Comparison of ENCODE assay signal across 21 mouse cellular contexts in the genomic region with DNA sequence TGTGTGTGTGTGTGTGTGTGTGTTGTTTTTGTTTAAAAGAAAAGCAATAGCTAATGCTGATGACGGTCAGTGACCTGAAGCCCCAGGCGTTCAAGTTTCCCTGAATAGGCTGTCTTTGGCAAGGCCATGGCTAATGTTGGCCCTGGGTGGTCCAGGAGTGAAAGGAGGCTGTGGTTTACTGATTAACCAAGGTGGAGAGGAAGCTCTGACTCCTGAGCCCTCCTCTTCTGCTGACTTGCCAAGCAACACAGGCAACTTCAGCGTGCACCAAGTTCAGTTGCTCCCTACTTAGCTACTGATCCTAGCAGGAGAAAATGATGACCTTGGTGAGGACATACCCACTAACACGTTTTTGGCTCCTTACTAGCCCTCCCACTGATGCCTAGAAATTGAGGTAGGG. TPM values are rescaled to one million over a fixed set of nuclear protein-coding genes. Genes with fewer than 3 reads are reported as not detected.
DNase-seq lines count a peak whose midpoint lies in the region; ATAC-seq and TF ChIP-seq lines count a peak whose summit lies in the region.
"Had no signal": no experiment of that assay in that cellular context is flagged by ENCODE, and none has a peak within 500 bp of the region (broad histone marks: within the 10 kb centered on the region; RNA-seq: fewer than 3 reads in every experiment).

No protein-coding gene starts in this region.

- no peak overlapping the region for H3K9ac ChIP-seq in kidney, embryonic 14.5 days (ENCODE audit: low read depth, low read length)
- H3K9ac ChIP-seq in stomach, embryonic 15.5 days: no peak overlapping the region
- H3K9ac ChIP-seq in stomach, postnatal 0 days (ENCODE audit: low read length): no peak overlapping the region
- H3K9ac ChIP-seq: intestine, embryonic 15.5 days; neural tube, embryonic 13.5 days had no signal

- peak; percentile 65 for DNase-seq in kidney, adult 11 months
- DNase-seq in stomach, postnatal 0 days (ENCODE audit: low spot score): no peak
- DNase-seq in kidney, postnatal 10 days: peak; percentile 51
- no peak for DNase-seq in urinary bladder, postnatal 25 days (ENCODE audit: low spot score)
- DNase-seq in layer of hippocampus, adult 8-10 months (ENCODE audit: low spot score in 2 of 2): no peak
- DNase-seq: adrenal gland, postnatal 10 days; cerebellum, adult 2 months; gastrocnemius, postnatal 10 days; heart, postnatal 36 days; left cerebral cortex, postnatal 4 days; right cerebral cortex, postnatal 25 days; thymus, postnatal 4 days had no signal

- no peak for TF ChIP-seq CTCF in stomach, postnatal 0 days (IDR thresholded peaks at IDR 0.05; ENCODE audit: low read depth)

- H3K4me3 ChIP-seq in kidney, embryonic 14.5 days (ENCODE audit: low read length): no peak overlapping the region
- H3K4me3 ChIP-seq in stomach, embryonic 15.5 days (replicated peaks): 0 out of 2 replicates have a peak overlapping the region, but pooled peaks have one; percentile 5
- no peak overlapping the region for H3K4me3 ChIP-seq in stomach, postnatal 0 days (ENCODE audit: low read depth, low read length)
- H3K4me3 ChIP-seq: neural tube, embryonic 13.5 days had no signal

- WGBS in kidney, embryonic 14.5 days: 7% methylated on average over 4 of the region's 4 CpGs
- WGBS in stomach, embryonic 15.5 days: 9% methylated on average over 4 of the region's 4 CpGs
- 15% methylated on average over 4 of the region's 4 CpGs for WGBS in stomach, postnatal 0 days

- H3K9me3 ChIP-seq in kidney, embryonic 14.5 days (ENCODE audit: control insufficient read depth, low read length): no peaks in the 10 kb centered on the region
- no peaks in the 10 kb centered on the region for H3K9me3 ChIP-seq in stomach, embryonic 15.5 days
- H3K9me3 ChIP-seq in stomach, postnatal 0 days (ENCODE audit: control insufficient read depth, low read length): no peaks in the 10 kb centered on the region
- H3K9me3 ChIP-seq: G1E; heart, embryonic 10.5 days; intestine, embryonic 15.5 days; neural tube, embryonic 13.5 days had no signal

- peaks cover 97% of the 10 kb centered on the region for H3K27me3 ChIP-seq in kidney, embryonic 14.5 days (ENCODE audit: control insufficient read depth, insufficient read depth, low read length)
- H3K27me3 ChIP-seq in stomach, embryonic 15.5 days (replicated peaks): peaks cover 86% of the 10 kb centered on the region
- peaks cover 29% of the 10 kb centered on the region; the same call in 1 of the 2 replicates for H3K27me3 ChIP-seq in stomach, postnatal 0 days (ENCODE audit: control insufficient read depth, insufficient read depth, low read length)

- no peak overlapping the region for H3K4me2 ChIP-seq in kidney, embryonic 14.5 days (replicated peaks; ENCODE audit: low read depth, low read length)
- H3K4me2 ChIP-seq in stomach, embryonic 15.5 days: no peak overlapping the region
- H3K4me2 ChIP-seq in stomach, postnatal 0 days (replicated peaks; ENCODE audit: low read depth): no peak overlapping the region
- H3K4me2 ChIP-seq: intestine, embryonic 15.5 days; neural tube, embryonic 13.5 days had no signal

- no peaks in the 10 kb centered on the region for H3K36me3 ChIP-seq in kidney, embryonic 14.5 days (ENCODE audit: control insufficient read depth, insufficient read depth, low read length)
- H3K36me3 ChIP-seq in stomach, embryonic 15.5 days: no peaks in the 10 kb centered on the region
- no peaks in the 10 kb centered on the region for H3K36me3 ChIP-seq in stomach, postnatal 0 days (ENCODE audit: control insufficient read depth, insufficient read depth, low read length)
- H3K36me3 ChIP-seq: G1E; heart, embryonic 10.5 days; intestine, embryonic 15.5 days; neural tube, embryonic 13.5 days had no signal

- ATAC-seq in kidney, embryonic 14.5 days (ENCODE audit: low FRiP score, low TSS enrichment): no peak
- ATAC-seq in stomach, embryonic 15.5 days (ENCODE audit: insufficient read depth, low FRiP score, low read depth): no peak
- ATAC-seq in stomach, postnatal 0 days (ENCODE audit: low FRiP score, low TSS enrichment): no peak
- ATAC-seq: forebrain, embryonic 14.5 days; intestine, embryonic 15.5 days had no signal

- TF ChIP-seq EP300 in stomach, postnatal 0 days (optimal IDR thresholded peaks at IDR 0.05): no peak

- H3K4me1 ChIP-seq in kidney, embryonic 14.5 days (ENCODE audit: control insufficient read depth, insufficient read depth, low read length): peaks cover 14% of the 10 kb centered on the region
- peaks cover 13% of the 10 kb centered on the region for H3K4me1 ChIP-seq in stomach, embryonic 15.5 days
- H3K4me1 ChIP-seq in stomach, postnatal 0 days (replicated peaks; ENCODE audit: control insufficient read depth, insufficient read depth): 0 out of 2 replicates have a peak, but pooled peaks cover 3% of the 10 kb centered on the region

- no peak overlapping the region for H3K27ac ChIP-seq in kidney, embryonic 14.5 days (ENCODE audit: low read depth, low read length)
- H3K27ac ChIP-seq in stomach, embryonic 15.5 days: no peak overlapping the region
- no peak overlapping the region for H3K27ac ChIP-seq in stomach, postnatal 0 days (replicated peaks)
- H3K27ac ChIP-seq: heart, embryonic 10.5 days; intestine, embryonic 15.5 days; neural tube, embryonic 13.5 days had no signal

RNA-seq across cellular contexts. Expression of a gene that starts 12.5 kb away (rescaled TPM):
- polyA plus RNA-seq in kidney, embryonic 14.5 days (2014; fragmentation: Nextera tagmentation; extraction: Ambion mirVana): 1.6 and 3.0 TPM in 2 replicates
- 1.2 and 1.8 TPM in 2 replicates for polyA plus RNA-seq in stomach, embryonic 15.5 days (2015; fragmentation: Nextera tagmentation; extraction: Ambion mirVana)
- polyA plus RNA-seq in stomach, postnatal 0 days (2015; fragmentation: Nextera tagmentation; extraction: Ambion mirVana): 0.41 and 0.79 TPM in 2 replicates
- total RNA-seq in layer of hippocampus, adult 8-10 months (2022): 10 to 100 TPM; 14.8 to 19.9 (median 17.0) TPM
- total RNA-seq: monocyte, adult 5-6 weeks had no signal
- polyA plus RNA-seq: G1E had no signal

RNA-seq across cellular contexts. Expression of a gene that starts 43.4 kb away (rescaled TPM):
- 33.1 and 33.7 TPM in 2 replicates for polyA plus RNA-seq in kidney, embryonic 14.5 days (2014; fragmentation: Nextera tagmentation; extraction: Ambion mirVana)
- 27.4 and 30.7 TPM in 2 replicates for polyA plus RNA-seq in stomach, embryonic 15.5 days (2015; fragmentation: Nextera tagmentation; extraction: Ambion mirVana)
- polyA plus RNA-seq in stomach, postnatal 0 days (2015; fragmentation: Nextera tagmentation; extraction: Ambion mirVana): 19.2 and 21.0 TPM in 2 replicates
- 10 to 100 TPM; 17.2 to 22.8 (median 18.8) TPM for total RNA-seq in layer of hippocampus, adult 8-10 months (2022)

RNA-seq across cellular contexts. Expression of a gene that starts 43.5 kb away (rescaled TPM):
- polyA plus RNA-seq in kidney, embryonic 14.5 days (2014; fragmentation: Nextera tagmentation; extraction: Ambion mirVana): 0.87 TPM in 1 of 2 replicates, not detected in the other
- polyA plus RNA-seq in stomach, embryonic 15.5 days (2015; fragmentation: Nextera tagmentation; extraction: Ambion mirVana): 0.26 TPM in 1 of 2 replicates, not detected in the other
- polyA plus RNA-seq in stomach, postnatal 0 days (2015; fragmentation: Nextera tagmentation; extraction: Ambion mirVana): not detected in 2 replicates
- 1 to 10 TPM; 1.1 to 3.3 (median 1.6) TPM for total RNA-seq in layer of hippocampus, adult 8-10 months (2022)
- total RNA-seq: adrenal gland, postnatal 10 days; gastrocnemius, postnatal 10 days; heart, postnatal 36 days; monocyte, adult 5-6 weeks had no signal
- polyA plus RNA-seq: G1E; heart, embryonic 10.5 days; liver, embryonic 16.5 days had no signal

RNA-seq across cellular contexts. Expression of a gene that starts 43.5 kb away (rescaled TPM):
- polyA plus RNA-seq in kidney, embryonic 14.5 days (2014; fragmentation: Nextera tagmentation; extraction: Ambion mirVana): 238 and 244 TPM in 2 replicates
- polyA plus RNA-seq in stomach, embryonic 15.5 days (2015; fragmentation: Nextera tagmentation; extraction: Ambion mirVana): 247 and 252 TPM in 2 replicates
- 237 and 242 TPM in 2 replicates for polyA plus RNA-seq in stomach, postnatal 0 days (2015; fragmentation: Nextera tagmentation; extraction: Ambion mirVana)
- total RNA-seq in layer of hippocampus, adult 8-10 months (2022): 100 to 1,000 TPM; 174 to 193 (median 178) TPM

RNA-seq across cellular contexts. Expression of a gene that starts 43.8 kb away (rescaled TPM):
- polyA plus RNA-seq in kidney, embryonic 14.5 days (2014; fragmentation: Nextera tagmentation; extraction: Ambion mirVana): 62.1 and 77.1 TPM in 2 replicates
- polyA plus RNA-seq in stomach, embryonic 15.5 days (2015; fragmentation: Nextera tagmentation; extraction: Ambion mirVana): 54.9 and 60.1 TPM in 2 replicates
- polyA plus RNA-seq in stomach, postnatal 0 days (2015; fragmentation: Nextera tagmentation; extraction: Ambion mirVana): 33.7 and 34.0 TPM in 2 replicates
- total RNA-seq in layer of hippocampus, adult 8-10 months (2022): 10 to 100 TPM; 42.3 to 52.2 (median 45.6) TPM

Comparison
In these comparisons a context has a peak if more than half of its experiments do, and no peak if none do; other contexts are left out.
1. DNase-seq: peak in kidney, adult 11 months (single experiment) and kidney, postnatal 10 days (single experiment); none in stomach, postnatal 0 days (single experiment), urinary bladder, postnatal 25 days (single experiment) and layer of hippocampus, adult 8-10 months (0 of 2).